Mouse (Mus musculus) myocyte (in vitro differentiated cells): ENCODE measurements at regions not wholly inside any gene's neighbourhood (a gene's known extent, or its start where the extent isn't known, plus 50 kb on each side); places are given as distances from the start of the nearest gene placed in this dataset.

Experiments used
- E2F4 ChIP-seq: IDR thresholded peaks from one replicate; pipeline ENCODE4 v1.6.1; 2011; ENCODE audit warnings: mild to moderate bottlenecking, control low read depth, moderate library complexity; ENCODE audit not compliant: insufficient read depth
- MAX ChIP-seq: IDR thresholded peaks from one replicate; pipeline ENCODE4 v1.6.1; 2011; ENCODE audit warnings: low read depth, mild to moderate bottlenecking, control low read depth
- POLR2A ChIP-seq: IDR thresholded peaks from one replicate; pipeline ENCODE4 v1.6.1; 2011; ENCODE audit warnings: low read depth, mild to moderate bottlenecking, control low read depth, moderate library complexity; ENCODE audit not compliant: insufficient read length
- REST ChIP-seq: IDR thresholded peaks from one replicate; pipeline ENCODE4 v1.6.1; 2011; ENCODE audit warnings: mild to moderate bottlenecking, control low read depth, moderate library complexity; ENCODE audit not compliant: insufficient read depth, insufficient read length
- TCF12 ChIP-seq: IDR thresholded peaks from one replicate; pipeline ENCODE4 v1.6.1; 2011; ENCODE audit warnings: mild to moderate bottlenecking, control low read depth; ENCODE audit not compliant: poor library complexity, insufficient read depth, severe bottlenecking
- USF1 ChIP-seq: IDR thresholded peaks from one replicate; pipeline ENCODE4 v1.6.1; 2011; ENCODE audit warnings: low read depth, mild to moderate bottlenecking, control low read depth, moderate library complexity

GRCm38 (mm10) chr3:144113672-144114645, 91.1 kb downstream of the Lmo4 start:
- TF ChIP-seq POLR2A, result no peak
- TF ChIP-seq MAX, result no peak
- no peak for TF ChIP-seq USF1
- TF ChIP-seq E2F4, result no peak
- no peak for TF ChIP-seq TCF12
- no peak for TF ChIP-seq REST
